Mouse (Mus musculus) cortical plate, adult 2 months (tissue): ENCODE measurements around the gene Itpr1. TPM values are rescaled to one million over a fixed set of nuclear protein-coding genes. Genes with fewer than 3 reads are reported as not detected.

ENCODE experiments used
- H3K27ac ChIP-seq: fragments of 200-500 bp; 2 replicates; pipeline ENCODE4 v1.5.1; 2012; ENCODE audit warnings: low read length, control low read depth, inconsistent platforms; ENCODE audit not compliant: insufficient read depth
- H3K4me1 ChIP-seq: fragments of 200-500 bp; 2 replicates; pipeline ENCODE4 v1.6.1; 2011; ENCODE audit warnings: low read length; ENCODE audit not compliant: control insufficient read depth, insufficient read depth
- H3K4me3 ChIP-seq: fragments of 200-500 bp; 2 replicates; pipeline ENCODE4 v1.5.1; 2011; ENCODE audit warnings: mild to moderate bottlenecking, low read length, control low read depth; ENCODE audit not compliant: insufficient read depth
- CTCF ChIP-seq: fragments of 200-500 bp; IDR thresholded peaks from 2 replicates; pipeline ENCODE4 v1.5.1; 2011; ENCODE audit warnings: mild to moderate bottlenecking, control low read depth, low read length; ENCODE audit not compliant: insufficient read depth; ENCODE audit errors: extremely low read depth
- POLR2A ChIP-seq: fragments of 200-500 bp; IDR thresholded peaks from 2 replicates; pipeline ENCODE4 v1.6.1; 2011; ENCODE audit warnings: mild to moderate bottlenecking, low read length, control low read depth; ENCODE audit not compliant: insufficient read depth; ENCODE audit errors: extremely low read depth
- polyA plus RNA-seq: library from polyadenylated mRNA; depleted of rRNA; stranded (reverse); fragments of >200 nt; gene quantifications from 2 replicates; pipeline ENCODE4 v1.2.3, GENCODE M21; 2012

Gene Itpr1
- polyA plus RNA-seq, 1 experiment = 152 TPM

GRCm38 (mm10) chr6:108517986-108518385 is 305.1 kb downstream of the Itpr1 start:
- Histone ChIP-seq H3K4me3 (no peak overlapping the region), H3K27ac (no peak overlapping the region), H3K4me1 (no peaks in the 10 kb centered on the region; the same call in none of the 2 replicates)
- TF ChIP-seq POLR2A = no peak
- TF ChIP-seq CTCF = no peak

GRCm38 (mm10) chr6:108518552-108518951 is 305.7 kb downstream of the Itpr1 start:
- no peak overlapping the region for H3K4me3 ChIP-seq
- no peak overlapping the region for H3K27ac ChIP-seq
- TF ChIP-seq CTCF (no peak), POLR2A (no peak)
- no peaks in the 10 kb centered on the region; the same call in none of the 2 replicates for H3K4me1 ChIP-seq

GRCm38 (mm10) chr6:108519327-108519726 is 306.4 kb downstream of the Itpr1 start:
- no peak overlapping the region for H3K4me3 ChIP-seq
- H3K27ac ChIP-seq = no peak overlapping the region
- TF ChIP-seq POLR2A (no peak), CTCF (no peak)
- peaks cover 4% of the 10 kb centered on the region for H3K4me1 ChIP-seq

GRCm38 (mm10) chr6:108523956-108524616 is 311.2 kb downstream of the Itpr1 start:
- TF ChIP-seq POLR2A = no peak
- TF ChIP-seq CTCF = no peak
- Histone ChIP-seq H3K27ac (no peak overlapping the region), H3K4me3 (no peak overlapping the region), H3K4me1 (peaks cover 4% of the 10 kb centered on the region; the same call in 1 of the 2 replicates)

- H3K27ac ChIP-seq = no peak overlapping the region
- no peak for TF ChIP-seq CTCF
- no peak for TF ChIP-seq POLR2A
- no peak overlapping the region for H3K4me3 ChIP-seq
- peaks cover 4% of the 10 kb centered on the region; the same call in 1 of the 2 replicates for H3K4me1 ChIP-seq
Observed at GRCm38 (mm10) chr6:108524617-108525010, 311.7 kb downstream of the Itpr1 start.

GRCm38 (mm10) chr6:108527560-108527959 is 314.7 kb downstream of the Itpr1 start:
- Histone ChIP-seq H3K4me3 (no peak overlapping the region), H3K4me1 (peaks cover 4% of the 10 kb centered on the region; the same call in 1 of the 2 replicates), H3K27ac (no peak overlapping the region)
- no peak for TF ChIP-seq CTCF
- no peak for TF ChIP-seq POLR2A

GRCm38 (mm10) chr6:108527993-108528392 is 315.1 kb downstream of the Itpr1 start:
- Histone ChIP-seq H3K4me3 (no peak overlapping the region), H3K27ac (no peak overlapping the region), H3K4me1 (peaks cover 4% of the 10 kb centered on the region; the same call in 1 of the 2 replicates)
- TF ChIP-seq CTCF (no peak), POLR2A (no peak)

GRCm38 (mm10) chr6:108529150-108529549 is 316.3 kb downstream of the Itpr1 start:
- no peak for TF ChIP-seq CTCF
- no peak for TF ChIP-seq POLR2A
- Histone ChIP-seq H3K4me3 (no peak overlapping the region), H3K4me1 (peaks cover 2% of the 10 kb centered on the region; the same call in 1 of the 2 replicates), H3K27ac (no peak overlapping the region)

- Histone ChIP-seq H3K4me3 (no peak overlapping the region), H3K27ac (no peak overlapping the region), H3K4me1 (no peaks in the 10 kb centered on the region)
- no peak for TF ChIP-seq POLR2A
- TF ChIP-seq CTCF = no peak
Observed at GRCm38 (mm10) chr6:108530781-108531323, 318.0 kb downstream of the Itpr1 start.

GRCm38 (mm10) chr6:108531324-108532311 is 318.7 kb downstream of the Itpr1 start:
- Histone ChIP-seq H3K27ac (no peak overlapping the region), H3K4me3 (no peak overlapping the region)
- TF ChIP-seq CTCF = no peak
- TF ChIP-seq POLR2A = no peak

More at GRCm38 (mm10) chr6:108531324-108532311, 318.7 kb downstream of the Itpr1 start:
- no peaks in the 10 kb centered on the region for H3K4me1 ChIP-seq
